Mouse (Mus musculus) c-Kit-negative CD71-positive TER-119-positive erythroid progenitor cells, embryonic 14.5 days (primary cell): ENCODE measurements around the gene Pola1.
"Not testable (repeated sequence)": the region's sequence is repeated elsewhere in the genome, so short reads cannot be mapped to it uniquely, and the experiment has no call there.

ENCODE experiments used
- DNase-seq: peaks from one replicate; pipeline ENCODE4 v3.0.0-alpha.2; 2013; ENCODE audit warnings: low read depth, low spot score

The Pola1 gene

GRCm38 (mm10) chrX:93429738-93430260 is 202.2 kb downstream of the Pola1 start:
- no peak for DNase-seq

- no peak for DNase-seq
Observed at GRCm38 (mm10) chrX:93428956-93429737, 202.8 kb downstream of the Pola1 start.

DNA sequence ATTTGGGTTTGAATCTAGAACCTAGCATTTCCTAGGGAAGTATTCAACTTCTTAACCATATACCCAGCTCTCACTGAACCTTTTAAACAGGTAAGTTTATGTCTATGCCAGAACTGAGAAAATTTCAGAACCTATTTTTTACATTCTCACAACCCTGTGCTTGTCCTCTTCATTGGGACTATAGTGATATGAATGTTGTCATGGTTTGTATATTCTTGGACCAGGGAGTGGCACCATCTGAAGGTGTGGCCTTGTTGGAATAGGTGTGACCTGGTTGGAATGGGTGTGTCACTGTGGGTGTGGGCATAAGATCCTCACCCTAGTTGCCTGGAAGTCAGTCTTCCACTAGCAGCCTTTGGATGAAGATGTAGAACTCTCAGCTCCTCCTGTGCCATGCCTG is 231.1 kb downstream of the Pola1 start:
- DNase-seq = not testable (repeated sequence)

DNA sequence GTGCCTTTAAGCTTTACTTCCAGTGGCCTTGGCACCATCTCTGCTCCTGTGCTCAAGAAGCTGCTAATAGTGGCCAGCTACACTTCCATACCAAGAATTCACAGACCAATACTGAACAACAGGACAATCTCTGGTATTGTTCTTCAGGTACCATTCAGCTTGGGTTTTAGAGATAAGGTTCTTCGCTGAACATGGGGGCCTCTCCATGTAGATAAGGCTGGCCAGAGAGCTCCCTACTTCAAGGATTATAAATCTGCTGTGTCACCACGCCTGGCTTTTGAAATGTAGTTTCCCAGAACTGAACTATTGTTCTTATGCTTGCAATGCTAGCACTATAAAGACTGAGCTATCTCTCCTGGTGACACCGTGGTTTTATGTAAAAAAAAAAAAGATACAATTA is 234.9 kb downstream of the Pola1 start:
- peak; percentile 12 for DNase-seq

- no peak for DNase-seq
Observed at GRCm38 (mm10) chrX:93377285-93377972, 254.5 kb downstream of the Pola1 start.

DNA sequence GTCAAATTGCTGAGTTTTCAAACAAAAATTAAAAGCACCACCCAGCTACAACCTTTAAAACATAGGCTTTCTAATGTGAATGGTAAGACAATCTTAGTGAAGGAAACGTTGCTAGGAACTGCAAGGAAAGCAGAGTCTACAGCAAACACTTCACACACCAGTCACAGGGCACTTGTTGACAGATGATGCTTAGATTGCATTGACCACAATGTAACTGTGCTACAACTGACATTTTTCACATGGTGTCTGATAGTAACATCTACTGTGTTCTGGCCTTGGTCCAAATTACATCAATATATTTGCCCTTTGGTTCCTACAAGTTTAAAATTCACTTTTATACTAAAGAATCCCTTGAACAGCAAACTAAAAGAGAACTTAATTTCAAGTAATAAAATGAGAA is 258.5 kb downstream of the Pola1 start:
- DNase-seq = no peak

GRCm38 (mm10) chrX:93369708-93370107 is 262.2 kb downstream of the Pola1 start:
- DNase-seq = no peak

DNA sequence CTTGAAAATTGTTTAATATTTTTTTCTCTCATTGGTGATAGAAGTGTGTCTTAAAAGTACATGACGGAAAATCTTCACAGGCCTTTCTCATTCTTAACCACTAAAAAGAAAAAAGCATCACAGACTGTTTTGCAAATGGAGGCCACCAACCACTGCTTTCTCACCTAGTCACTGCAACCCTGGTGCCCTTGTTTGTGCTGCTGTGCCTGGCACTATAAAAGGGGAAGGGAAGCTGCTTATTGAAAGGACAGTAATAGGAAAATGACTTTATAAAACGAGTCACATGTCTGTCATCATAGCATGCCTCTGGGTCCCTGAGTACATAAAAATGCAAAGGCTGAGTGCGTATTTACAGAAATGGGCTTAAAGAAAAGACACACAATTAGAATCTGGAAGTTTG is 263.7 kb downstream of the Pola1 start:
- DNase-seq = no peak

GRCm38 (mm10) chrX:93321336-93321735 is 310.6 kb downstream of the Pola1 start:
- DNase-seq = no peak

- DNase-seq = no peak
Observed at GRCm38 (mm10) chrX:93319979-93320378, 312.0 kb downstream of the Pola1 start.

DNA sequence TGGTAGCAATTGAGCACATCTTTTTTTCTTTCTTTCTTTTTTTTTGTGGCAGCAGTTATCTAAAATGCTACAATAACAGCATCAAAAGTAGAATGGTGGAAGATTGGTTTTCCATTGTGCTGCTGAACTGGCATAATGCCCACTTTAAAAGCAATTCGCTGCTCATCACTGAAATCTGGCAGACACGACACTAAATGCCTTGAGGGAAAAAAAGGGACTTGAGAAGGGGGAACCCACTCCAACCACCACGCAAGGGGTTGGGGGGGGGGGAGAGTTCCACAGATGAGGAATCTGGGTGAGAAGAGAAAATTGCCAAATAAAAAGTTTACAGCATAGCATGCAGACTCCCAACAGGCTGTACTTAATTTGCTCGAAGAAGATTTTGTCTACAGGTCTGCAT is 314.4 kb downstream of the Pola1 start:
- DNase-seq = no peak

- no peak for DNase-seq
Observed at GRCm38 (mm10) chrX:93305780-93306179, 326.2 kb downstream of the Pola1 start.

DNA sequence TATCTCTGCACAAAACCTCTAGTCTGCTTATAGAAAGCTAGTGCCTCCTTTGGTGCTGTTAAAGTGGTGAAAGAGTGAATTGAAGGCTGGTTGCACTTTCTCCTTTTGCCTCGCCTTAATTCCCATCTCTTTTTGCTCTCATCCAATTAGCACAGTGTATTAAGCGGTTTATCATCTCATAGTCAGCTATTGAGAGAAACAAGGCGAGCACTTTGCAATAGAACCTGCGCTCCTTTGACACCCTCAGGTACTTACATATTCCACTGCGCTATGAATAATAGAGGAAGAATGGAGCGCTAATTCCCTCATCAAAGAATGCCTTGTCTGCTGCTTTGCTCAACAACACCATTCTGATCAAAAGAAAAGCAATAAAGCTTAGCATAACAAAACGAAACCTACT is 330.2 kb downstream of the Pola1 start:
- DNase-seq = no peak

DNA sequence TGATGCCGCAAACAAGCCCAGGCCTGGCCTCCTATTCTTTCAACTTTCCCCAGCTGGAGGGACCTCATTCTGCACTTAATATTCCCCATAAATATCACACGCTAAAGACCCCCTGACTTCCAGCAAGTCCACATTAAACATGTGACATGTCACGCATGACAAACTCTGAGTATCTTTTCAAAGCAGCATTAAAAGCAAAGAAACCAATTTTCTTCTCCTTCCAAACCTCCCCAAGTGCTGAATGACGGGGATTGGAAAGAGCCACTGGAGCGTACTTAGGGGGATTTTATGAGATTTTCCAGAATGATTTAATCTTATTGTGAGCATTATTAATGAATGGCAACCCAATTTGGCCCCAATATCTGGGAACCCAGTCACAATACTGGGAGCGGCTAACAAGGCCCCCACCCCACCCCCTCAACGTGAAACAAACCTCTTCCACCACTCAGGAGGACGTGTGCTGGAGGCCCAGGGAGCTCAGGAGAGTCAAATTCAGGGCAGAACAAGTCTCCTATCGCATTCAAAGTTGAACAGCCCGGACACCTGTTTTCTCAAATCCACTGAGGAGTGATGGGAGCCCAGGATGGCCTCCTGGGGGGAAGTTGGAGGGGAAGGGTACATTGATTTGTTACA is 331.7 kb downstream of the Pola1 start:
- DNase-seq = no peak

DNA sequence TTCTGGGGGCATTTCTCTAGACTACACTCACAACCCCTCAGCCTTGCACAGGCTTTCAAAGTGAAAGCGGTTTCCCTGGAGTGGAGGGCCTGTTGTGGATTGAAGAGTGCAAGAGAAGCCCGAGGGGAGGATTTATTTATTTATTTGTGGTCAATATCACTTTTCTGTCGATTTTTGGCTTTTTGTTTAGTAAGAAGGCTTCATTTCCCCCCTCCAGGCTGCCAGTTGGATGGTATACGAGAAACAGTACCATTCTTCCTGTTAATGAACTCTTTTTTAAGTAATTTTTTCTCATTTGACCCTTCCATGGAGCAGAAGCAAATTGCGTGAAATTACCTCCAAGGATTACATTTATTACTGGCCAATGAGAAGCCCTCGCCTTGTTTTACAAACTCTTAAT is 332.2 kb downstream of the Pola1 start:
- no peak for DNase-seq

- DNase-seq = no peak
Observed at GRCm38 (mm10) chrX:93299046-93299626, 332.8 kb downstream of the Pola1 start.

DNA sequence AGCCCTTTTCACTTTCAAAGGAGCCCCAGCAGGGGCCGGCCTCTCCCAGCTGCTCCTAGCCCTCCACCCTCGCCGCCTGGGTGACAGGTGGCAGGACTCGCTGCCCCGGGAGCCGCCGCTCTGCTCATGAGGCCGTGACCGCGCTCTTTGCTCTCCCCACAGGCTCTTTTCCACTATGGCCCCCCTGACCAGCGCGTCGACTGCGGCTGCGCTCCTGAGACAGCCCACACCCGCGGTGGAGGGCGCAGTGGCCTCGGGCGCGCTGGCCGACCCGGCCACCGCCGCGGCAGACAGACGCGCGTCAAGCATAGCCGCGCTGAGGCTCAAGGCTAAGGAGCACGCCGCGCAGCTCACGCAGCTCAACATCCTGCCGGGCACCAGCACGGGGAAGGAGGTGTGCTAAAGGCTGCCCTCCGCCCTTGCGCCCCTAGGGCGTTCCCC is 334.9 kb downstream of the Pola1 start:
- no peak for DNase-seq

DNA sequence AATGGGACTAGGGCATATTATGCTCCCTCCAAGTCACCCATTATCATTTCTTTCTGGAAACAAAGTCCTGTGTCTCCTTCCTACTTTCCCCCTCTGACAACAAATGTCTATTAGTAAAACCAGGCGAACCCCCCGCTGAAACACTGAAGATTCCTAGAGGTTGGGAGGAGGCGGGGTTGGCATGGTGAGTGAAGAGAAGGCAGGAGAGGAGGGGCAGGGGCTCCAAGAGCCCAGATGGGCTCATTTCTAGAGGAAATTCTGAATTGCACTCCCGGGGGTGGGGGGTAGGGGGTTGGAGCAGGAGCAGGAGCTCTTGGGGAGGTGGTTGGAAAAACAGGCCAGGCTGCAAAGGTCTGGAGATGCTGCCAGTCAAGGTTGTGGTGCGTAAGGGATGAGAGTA is 336.1 kb downstream of the Pola1 start:
- no peak for DNase-seq

DNA sequence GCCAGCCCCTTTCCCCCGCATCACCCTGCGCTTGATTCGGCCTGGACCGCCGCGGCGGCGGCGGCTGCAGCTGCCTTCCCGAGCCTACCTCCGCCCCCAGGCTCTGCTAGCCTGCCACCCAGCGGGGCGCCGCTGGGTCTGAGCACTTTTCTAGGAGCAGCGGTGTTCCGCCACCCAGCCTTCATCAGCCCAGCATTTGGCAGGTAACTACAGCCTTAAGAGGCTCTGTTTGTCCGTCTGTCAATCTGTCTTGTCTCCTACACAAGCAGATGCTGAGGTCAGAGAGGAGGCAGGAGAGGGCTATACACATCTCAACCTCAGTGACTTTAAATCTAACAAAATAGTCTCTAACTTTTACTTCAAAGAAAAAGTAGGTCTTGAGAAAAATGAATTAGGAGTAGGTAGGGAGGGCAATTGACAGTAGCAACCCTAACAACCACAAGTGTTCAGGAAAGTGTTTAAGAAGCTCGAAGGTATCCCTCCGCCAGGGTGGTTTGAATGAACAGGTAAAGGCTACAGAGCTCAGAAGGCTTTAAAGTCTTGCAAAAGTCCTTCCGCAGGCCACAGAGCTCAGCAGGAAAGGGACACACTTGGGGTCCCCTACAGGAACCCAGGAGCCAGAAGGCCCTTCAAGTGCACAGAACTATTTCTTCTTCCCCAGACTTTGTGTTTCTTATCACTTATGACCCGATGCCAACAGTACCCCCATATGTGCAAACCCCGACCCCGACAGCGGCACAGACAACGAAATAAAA is 337.0 kb downstream of the Pola1 start:
- no peak for DNase-seq

DNA sequence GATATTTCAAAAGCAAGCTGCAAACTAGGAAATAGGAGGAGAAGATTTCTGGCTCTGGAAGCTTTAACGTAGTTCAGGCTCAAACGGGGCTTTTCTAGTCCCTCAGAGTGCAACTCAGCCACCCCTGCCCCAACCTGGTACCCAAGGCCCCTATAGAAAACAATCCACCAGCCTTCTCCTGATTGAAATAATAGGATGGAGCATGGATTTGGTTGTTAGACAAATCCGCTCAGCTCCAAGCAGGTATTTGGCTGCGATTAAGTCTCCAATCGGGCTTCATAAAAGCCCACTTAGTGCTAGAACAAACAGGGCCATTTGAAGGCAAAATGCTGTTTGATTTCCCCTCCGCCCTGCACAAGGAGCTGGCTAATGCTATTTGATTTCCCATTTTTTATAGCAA is 339.9 kb downstream of the Pola1 start:
- DNase-seq = no peak

DNA sequence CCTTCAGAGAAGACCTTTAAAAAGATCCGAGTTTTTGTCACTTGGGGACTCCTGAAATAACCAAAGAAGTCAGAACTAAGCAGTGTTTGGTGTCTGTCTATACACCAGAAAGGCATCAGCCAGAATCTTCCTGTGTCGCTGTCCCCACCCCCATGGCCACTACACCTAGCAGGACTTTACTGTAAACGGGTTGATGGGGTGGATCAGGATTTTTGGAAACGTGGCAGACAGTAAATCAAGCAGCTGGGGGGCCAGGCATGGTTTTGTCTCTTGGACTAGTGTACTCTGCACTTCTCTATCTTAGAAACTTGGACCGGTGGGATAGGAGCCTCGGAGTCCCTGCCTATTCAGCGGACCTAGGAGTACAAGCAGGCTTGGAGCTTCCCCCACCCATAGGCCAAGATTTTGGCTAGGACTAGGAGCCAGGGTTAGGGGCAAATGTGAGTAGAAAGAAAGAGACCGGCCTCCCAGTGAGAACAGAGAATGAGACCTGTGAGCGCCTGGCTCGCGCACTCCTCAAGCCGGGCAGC is 342.0 kb downstream of the Pola1 start:
- no peak for DNase-seq
